Mouse (Mus musculus) C2C12 (cell line): ENCODE measurements around the gene Gdi2. TPM values are rescaled to one million over a fixed set of nuclear protein-coding genes. Genes with fewer than 3 reads are reported as not detected.
"Not testable (repeated sequence)": the region's sequence is repeated elsewhere in the genome, so short reads cannot be mapped to it uniquely, and the experiment has no call there.

Experiments used
- H3K27me3 ChIP-seq: one replicate; pipeline ENCODE4 v1.6.1; 2011; ENCODE audit not compliant: control insufficient read depth, insufficient read depth, insufficient read length
- H3K36me3 ChIP-seq: one replicate; pipeline ENCODE4 v1.6.1; 2011; ENCODE audit not compliant: control insufficient read depth, insufficient read depth
- H3K4me3 ChIP-seq: one replicate; pipeline ENCODE4 v1.5.1; 2011; ENCODE audit warnings: mild to moderate bottlenecking, control low read depth; ENCODE audit not compliant: poor library complexity, insufficient read depth, severe bottlenecking
- H3K79me2 ChIP-seq: one replicate; pipeline ENCODE4 v1.6.1; 2011; ENCODE audit not compliant: control insufficient read depth, insufficient read depth
- H3K79me3 ChIP-seq: one replicate; pipeline ENCODE4 v1.6.1; 2011; ENCODE audit warnings: low read depth, control low read depth
- H3ac ChIP-seq: one replicate; pipeline ENCODE3; 2011; ENCODE audit warnings: low read depth; ENCODE audit not compliant: control insufficient read depth, insufficient read length
- CEBPB ChIP-seq: IDR thresholded peaks from one replicate; pipeline ENCODE4 v1.6.1; 2011; ENCODE audit warnings: low read depth, mild to moderate bottlenecking, control low read depth, moderate library complexity
- CTCF ChIP-seq: IDR thresholded peaks from one replicate; pipeline ENCODE4 v1.5.1; 2011; ENCODE audit not compliant: control insufficient read depth, insufficient read depth, insufficient read length
- FOSL1 ChIP-seq: IDR thresholded peaks from one replicate; pipeline ENCODE4 v1.8.0; 2011; ENCODE audit warnings: mild to moderate bottlenecking, low read length; ENCODE audit not compliant: poor library complexity, insufficient read depth, severe bottlenecking
- MAX ChIP-seq: IDR thresholded peaks from one replicate; pipeline ENCODE4 v1.6.1; 2011; ENCODE audit warnings: mild to moderate bottlenecking, control low read depth
- MYOD1 ChIP-seq: IDR thresholded peaks from one replicate; pipeline ENCODE4 v1.6.1; 2011; ENCODE audit warnings: low read depth; ENCODE audit not compliant: control insufficient read depth, insufficient read length
- MYOG ChIP-seq: IDR thresholded peaks from one replicate; pipeline ENCODE4 v1.6.1; 2011; ENCODE audit not compliant: control insufficient read depth, insufficient read length; ENCODE audit errors: extremely low read depth
- USF1 ChIP-seq: IDR thresholded peaks from one replicate; pipeline ENCODE4 v1.6.1; 2011; ENCODE audit warnings: low read depth, mild to moderate bottlenecking, control low read depth, moderate library complexity
- long read RNA-seq, 2 experiments: library from polyadenylated mRNA; unstranded; transcript quantifications; one replicate each; pipeline ENCODE4 v2.0.0; 2019 to 2020
- polyA plus RNA-seq: library from polyadenylated mRNA; unstranded; fragments of >200 nt; fragmentation: generic; extraction: Trizol; gene quantifications from one replicate; pipeline ENCODE4 v1.2.1, GENCODE M21; 2012; ENCODE audit warnings: missing spikeins

Gene Gdi2
- polyA plus RNA-seq = 283 TPM
- long read RNA-seq, experiment 1, full-length matches to known transcripts = 351 of 412 reads
- long read RNA-seq, experiment 1, partial matches to known transcripts = 42 of 412 reads
- long read RNA-seq, experiment 1, other reads (novel, unspliced or antisense) = 19 of 412 reads
- long read RNA-seq, experiment 2, full-length matches to known transcripts = 2,798 of 2,937 reads
- long read RNA-seq, experiment 2, partial matches to known transcripts = 15 of 2,937 reads
- long read RNA-seq, experiment 2, other reads (novel, unspliced or antisense) = 124 of 2,937 reads

DNA sequence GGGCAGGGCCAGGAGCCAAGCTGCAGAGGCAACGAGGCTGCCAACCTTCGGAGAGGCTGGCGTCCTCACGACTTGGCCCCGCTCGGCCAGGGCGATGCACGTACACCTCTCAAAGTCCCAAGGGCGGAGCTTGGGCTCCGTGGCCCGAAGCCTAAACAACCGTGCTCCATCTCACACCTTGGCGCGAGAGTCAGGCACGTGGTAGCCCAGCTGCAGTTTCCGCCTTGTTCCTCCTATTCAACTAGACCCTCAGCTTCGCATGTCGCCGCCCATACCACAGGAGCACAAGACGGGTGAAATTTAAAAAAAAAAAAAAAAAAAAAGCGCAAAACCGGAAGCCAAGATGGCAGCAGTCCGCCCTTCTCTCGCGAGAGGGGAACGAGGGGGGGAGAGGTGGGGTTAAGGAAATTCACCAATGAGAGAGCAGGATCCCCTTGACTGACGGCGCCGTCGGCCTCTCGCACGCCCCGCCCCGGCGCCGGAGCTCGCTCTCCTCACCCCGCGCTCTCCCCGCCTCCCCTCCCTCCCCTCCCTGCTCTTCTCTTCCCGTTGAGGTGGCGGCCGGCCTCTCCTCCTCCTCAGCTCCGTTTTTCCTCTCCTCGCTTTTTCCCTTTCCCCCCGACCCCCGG lies at the start of gene Gdi2:
TSS of gene Gdi2 (plus strand) at position 470 of the 629 bp plus-strand sequence.
- Histone ChIP-seq H3K4me3 (peak within 1 kb of the TSS; percentile 67), H3ac (peak within 1 kb of the TSS; percentile 99), H3K27me3 (no peaks in the 10 kb centered on the region), H3K36me3 (peaks cover 4% of the 10 kb centered on the region), H3K79me3 (peaks cover 46% of the 10 kb centered on the region), H3K79me2 (peaks cover 48% of the 10 kb centered on the region)
- TF ChIP-seq MAX (peak; percentile 91), MYOD1 (no peak), USF1 (peak; percentile 54), MYOG (no peak), FOSL1 (no peak), CTCF (no peak), CEBPB (no peak)

DNA sequence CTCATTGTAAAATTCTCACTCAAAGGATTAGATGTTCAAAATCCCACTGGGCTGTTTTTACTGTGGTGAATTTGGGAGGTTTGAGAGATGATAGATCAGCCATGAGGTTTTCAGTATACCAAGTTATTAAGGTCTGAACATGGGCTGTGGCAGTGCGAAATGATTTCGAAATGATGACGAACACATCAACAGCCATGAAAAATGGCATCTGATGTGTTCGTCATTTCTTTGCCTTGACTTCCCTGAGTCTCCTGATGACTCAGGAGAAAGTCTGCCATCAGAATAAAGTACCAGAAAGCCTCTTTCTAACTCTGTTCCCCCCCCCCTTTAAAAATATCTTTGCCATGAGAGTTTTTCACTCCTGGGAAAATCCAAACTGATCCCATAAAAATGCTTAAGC lies 42.3 kb upstream of the Gdi2 start:
- Histone ChIP-seq H3K4me3 (no peak overlapping the region), H3K36me3 (no peaks in the 10 kb centered on the region), H3K79me3 (no peaks in the 10 kb centered on the region), H3ac (no peak overlapping the region), H3K27me3 (no peaks in the 10 kb centered on the region), H3K79me2 (no peaks in the 10 kb centered on the region)
- TF ChIP-seq USF1 (no peak), FOSL1 (no peak), MYOG (no peak), MYOD1 (no peak), CEBPB (no peak), CTCF (no peak), MAX (no peak)

DNA sequence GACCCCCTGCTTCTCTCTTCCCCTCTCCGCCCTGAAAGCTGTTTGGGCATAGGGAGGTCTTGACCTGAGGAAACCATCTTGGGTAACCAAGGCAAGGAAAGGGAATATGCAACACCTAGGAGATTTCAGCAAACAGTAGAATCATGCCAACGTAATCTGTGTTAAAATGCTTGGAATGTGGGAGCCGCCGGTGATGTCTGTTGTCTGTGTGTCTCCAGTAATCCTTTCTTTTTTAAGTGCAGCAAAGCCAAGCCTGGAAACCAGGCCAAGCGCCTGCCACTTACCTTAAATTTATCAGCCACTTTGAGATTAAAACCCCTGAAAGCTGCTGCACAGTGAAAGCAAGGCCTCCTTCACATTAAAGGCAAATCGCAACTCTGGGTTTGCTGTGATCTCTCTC lies 36.8 kb upstream of the Gdi2 start:
- not testable (repeated sequence) for H3K79me2 ChIP-seq, H3K4me3 ChIP-seq, H3ac ChIP-seq, H3K27me3 ChIP-seq, H3K79me3 ChIP-seq, H3K36me3 ChIP-seq

DNA sequence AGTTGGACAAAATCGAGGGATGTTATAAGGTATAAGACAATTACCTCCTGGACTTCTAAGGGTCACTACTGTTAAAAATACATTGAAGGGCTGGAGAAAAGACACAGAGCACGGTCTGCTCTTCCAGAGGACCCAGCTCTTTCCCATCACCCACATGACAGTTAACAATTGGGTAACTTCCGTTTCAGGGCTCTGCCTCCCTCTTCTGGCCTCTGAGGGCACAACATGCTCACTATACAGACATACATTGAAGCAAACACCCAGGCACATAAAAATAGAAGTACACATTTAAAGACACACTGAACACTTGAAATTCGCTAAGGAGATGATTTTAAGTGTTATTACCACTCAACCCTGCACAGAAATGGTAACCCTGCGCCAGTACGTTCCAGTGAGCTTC lies 22.5 kb upstream of the Gdi2 start:
- not testable (repeated sequence) for H3K4me3 ChIP-seq, H3K36me3 ChIP-seq, H3K79me3 ChIP-seq, H3K27me3 ChIP-seq, H3K79me2 ChIP-seq, H3ac ChIP-seq

DNA sequence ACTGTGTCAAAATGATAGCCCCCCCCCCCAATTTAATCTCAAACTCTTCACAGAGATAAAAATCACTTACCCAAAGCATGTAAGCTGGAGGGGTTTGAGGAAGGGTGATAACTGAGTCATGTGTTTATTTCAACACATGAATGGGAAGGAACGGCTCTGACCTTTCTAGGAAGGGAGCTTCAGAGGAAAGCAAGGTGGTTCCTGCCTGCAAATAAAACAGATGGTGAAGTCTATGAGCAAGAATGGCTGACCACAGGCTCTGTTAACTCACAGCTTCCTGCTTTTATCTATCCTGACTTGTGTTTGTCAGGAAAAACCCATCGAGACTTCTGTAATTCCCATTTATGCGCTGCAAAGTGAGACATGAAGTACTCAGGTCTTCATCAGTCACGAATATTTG lies 18.5 kb upstream of the Gdi2 start:
- not testable (repeated sequence) for H3K79me3 ChIP-seq, H3K79me2 ChIP-seq, H3K36me3 ChIP-seq, H3K27me3 ChIP-seq, H3ac ChIP-seq, H3K4me3 ChIP-seq

DNA sequence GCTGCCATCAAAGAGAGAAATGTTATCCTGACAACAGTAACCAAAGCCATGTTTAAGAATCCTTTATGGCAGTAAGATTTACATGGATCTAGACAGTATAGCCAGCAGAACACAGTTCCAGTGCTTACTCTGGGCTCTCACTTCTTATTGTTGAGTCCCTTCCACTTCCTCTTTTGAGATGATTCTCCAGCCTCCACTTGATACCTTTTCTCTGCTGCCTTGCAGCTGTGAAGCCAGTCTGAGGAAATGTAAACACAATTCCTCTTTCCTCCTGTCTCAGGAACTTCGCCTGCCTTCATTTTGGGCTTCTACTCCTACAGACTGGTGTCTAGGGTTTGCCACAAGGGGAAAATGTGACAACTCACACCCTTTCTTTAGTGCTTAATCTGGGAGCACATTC lies 17.9 kb upstream of the Gdi2 start:
- not testable (repeated sequence) for H3K27me3 ChIP-seq, H3K36me3 ChIP-seq, H3ac ChIP-seq, H3K79me3 ChIP-seq, H3K79me2 ChIP-seq, H3K4me3 ChIP-seq

DNA sequence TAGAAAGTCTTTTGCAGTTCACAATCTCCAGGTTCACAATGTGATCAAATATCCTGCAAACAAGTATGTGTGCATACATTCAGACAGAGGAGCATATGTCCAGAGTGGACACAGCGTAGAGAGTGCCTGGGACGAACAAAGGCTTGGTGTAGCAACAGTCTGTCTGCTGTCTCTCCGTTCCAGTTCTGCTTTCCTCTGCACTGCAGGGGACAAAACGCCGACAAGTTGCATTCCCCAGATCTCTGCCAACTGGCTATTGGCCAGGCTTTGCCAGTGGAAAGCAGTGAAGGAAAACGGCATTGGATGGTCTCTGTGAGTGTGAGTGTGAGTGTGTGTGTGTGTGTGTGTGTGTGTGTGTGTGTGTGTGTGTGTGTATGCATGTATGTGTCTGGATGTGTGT lies 14.4 kb upstream of the Gdi2 start:
- Histone ChIP-seq H3K4me3 (no peak overlapping the region), H3ac (no peak overlapping the region), H3K36me3 (no peaks in the 10 kb centered on the region), H3K79me2 (no peaks in the 10 kb centered on the region), H3K79me3 (no peaks in the 10 kb centered on the region), H3K27me3 (no peaks in the 10 kb centered on the region)
- TF ChIP-seq MYOD1 = no peak
- TF ChIP-seq CEBPB = no peak
- TF ChIP-seq MYOG = no peak
- TF ChIP-seq FOSL1 = no peak
